7 mouse cellular contexts compared by ENCODE assay signal in the genomic region with DNA sequence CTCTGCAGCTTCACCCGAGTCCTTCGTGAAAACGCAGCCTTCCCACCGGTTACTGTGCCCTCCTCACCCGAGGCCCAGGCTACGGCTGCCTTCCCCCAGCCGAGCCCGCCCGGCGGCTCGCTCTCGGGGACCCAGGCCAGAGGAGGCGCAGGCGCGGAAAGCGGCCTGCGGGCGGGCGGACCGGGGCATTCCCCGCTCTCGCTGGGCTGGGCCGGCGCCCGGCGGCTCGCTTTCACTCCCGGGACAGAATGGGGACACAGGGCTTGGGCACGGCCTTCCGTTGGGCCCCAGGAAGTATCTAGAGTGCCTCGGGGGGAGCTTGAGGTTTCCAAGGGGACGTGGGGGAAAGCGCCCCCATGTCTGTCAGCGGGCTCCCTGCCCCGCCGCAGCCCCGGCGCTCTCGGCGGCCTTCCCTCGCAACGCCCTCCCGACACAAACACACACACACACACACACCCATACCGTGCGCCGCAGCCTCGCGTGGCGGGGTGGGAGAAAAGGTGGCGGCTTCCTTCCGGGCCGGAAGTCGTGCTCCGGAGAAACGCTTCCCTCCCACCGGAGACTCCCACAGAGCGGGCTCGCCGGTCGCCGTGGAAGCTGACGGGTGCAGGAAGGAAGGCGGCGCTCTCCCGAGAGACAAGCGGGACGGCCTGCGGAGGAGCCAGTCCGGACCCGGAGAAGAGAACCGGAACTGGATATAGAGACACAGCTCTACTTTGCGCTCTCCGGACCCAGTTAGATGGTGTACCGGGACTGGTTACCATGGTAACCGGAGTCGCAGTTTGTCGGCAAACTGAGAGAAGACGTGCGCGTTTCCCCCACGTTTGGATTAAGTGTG. TPM values are rescaled to one million over a fixed set of nuclear protein-coding genes. Genes with fewer than 3 reads are reported as not detected.
DNase-seq lines count a peak whose midpoint lies in the region; ATAC-seq and TF ChIP-seq lines count a peak whose summit lies in the region.

A gene (plus strand): TSS at position 556 of the 838 bp plus-strand sequence.
A gene (minus strand): TSS at position 699 of the 838 bp plus-strand sequence.

- WGBS in intestine, embryonic 16.5 days = under 1% methylated on average over 80 of the region's 81 CpGs
- under 1% methylated on average over 74 of the region's 81 CpGs for WGBS in midbrain, embryonic 12.5 days
- under 1% methylated on average over 81 of the region's 81 CpGs for WGBS in small intestine, adult 2 months

- H3K4me3 ChIP-seq in intestine, embryonic 16.5 days (ENCODE audit: low read length) = peak within 1 kb of the TSS; percentile 98
- peak within 1 kb of the TSS; percentile 100 for H3K4me3 ChIP-seq in midbrain, embryonic 12.5 days
- peak within 1 kb of the TSS; percentile 83 for H3K4me3 ChIP-seq in small intestine, adult 2 months (ENCODE audit: low read depth, low read length)

- peak; percentile 94 for DNase-seq in adrenal gland, adult 2 months
- DNase-seq in embryo, embryonic 11.5 days (ENCODE audit: low read depth, low spot score) = peak; percentile 84
- DNase-seq in gastrocnemius, postnatal 4 days (ENCODE audit: low spot score in 2 of 2) = peak; percentile 63 to 87
- DNase-seq in left cerebral cortex, postnatal 4 days = peak; percentile 86

- ATAC-seq in intestine, embryonic 16.5 days = peak; percentile 95
- ATAC-seq in midbrain, embryonic 12.5 days (ENCODE audit: low FRiP score, low read depth) = peak; percentile 95

- peak within 1 kb of the TSS; percentile 98 for H3K27ac ChIP-seq in intestine, embryonic 16.5 days (ENCODE audit: low read length)
- peak within 1 kb of the TSS; percentile 86 for H3K27ac ChIP-seq in midbrain, embryonic 12.5 days (replicated peaks)
- peak within 1 kb of the TSS; percentile 90 for H3K27ac ChIP-seq in small intestine, adult 2 months (ENCODE audit: insufficient read depth, low read depth, low read length)

- peaks cover 7% of the 10 kb centered on the region for H3K4me1 ChIP-seq in intestine, embryonic 16.5 days (ENCODE audit: control insufficient read depth, insufficient read depth, low read length)
- peaks cover 15% of the 10 kb centered on the region for H3K4me1 ChIP-seq in midbrain, embryonic 12.5 days
- no peaks in the 10 kb centered on the region for H3K4me1 ChIP-seq in small intestine, adult 2 months (ENCODE audit: control insufficient read depth, insufficient read depth, insufficient read length, low read length)

- TF ChIP-seq CTCF in small intestine, adult 2 months (IDR thresholded peaks at IDR 0.05; ENCODE audit: extremely low read depth, insufficient read length, insufficient replicate concordance, low read depth, low read length) = no peak

- no peaks in the 10 kb centered on the region for H3K27me3 ChIP-seq in intestine, embryonic 16.5 days (replicated peaks; ENCODE audit: control insufficient read depth, insufficient read depth, low read length)
- H3K27me3 ChIP-seq in midbrain, embryonic 12.5 days = no peaks in the 10 kb centered on the region
- no peaks in the 10 kb centered on the region for H3K27me3 ChIP-seq in small intestine, adult 2 months (ENCODE audit: control insufficient read depth, insufficient read depth, low read length)

- peak within 1 kb of the TSS; percentile 65 for H3K4me2 ChIP-seq in intestine, embryonic 16.5 days (ENCODE audit: low read depth, low read length)
- H3K4me2 ChIP-seq in midbrain, embryonic 12.5 days (replicated peaks) = peak within 1 kb of the TSS; percentile 83

- TF ChIP-seq POLR2A in small intestine, adult 2 months (IDR thresholded peaks at IDR 0.05; ENCODE audit: low read depth, low read length) = peak; percentile 27

- H3K9ac ChIP-seq in intestine, embryonic 16.5 days (ENCODE audit: low read depth, low read length) = peak within 1 kb of the TSS; percentile 95
- H3K9ac ChIP-seq in midbrain, embryonic 12.5 days (replicated peaks) = peak within 1 kb of the TSS; percentile 94

- peaks cover 3% of the 10 kb centered on the region; the same call in 1 of the 2 replicates for H3K36me3 ChIP-seq in intestine, embryonic 16.5 days (ENCODE audit: control insufficient read depth, insufficient read depth, low read length)
- H3K36me3 ChIP-seq in midbrain, embryonic 12.5 days = peaks cover 33% of the 10 kb centered on the region
- peaks cover 17% of the 10 kb centered on the region for H3K36me3 ChIP-seq in small intestine, adult 2 months (ENCODE audit: control insufficient read depth, insufficient read depth, low read length)

- intact Hi-C loops in left cerebral cortex, postnatal 4 days (cut with DNase I) = no loop called here

- no peaks in the 10 kb centered on the region for H3K9me3 ChIP-seq in intestine, embryonic 16.5 days (ENCODE audit: control insufficient read depth, low read length)
- H3K9me3 ChIP-seq in midbrain, embryonic 12.5 days = no peaks in the 10 kb centered on the region

RNA-seq across cellular contexts. Expression of the first gene that starts in this region (rescaled TPM):
- total RNA-seq in adrenal gland, adult 2 months (2021) = 1 to 10 TPM; 1.2 to 3.4 TPM
- 0.26 and 0.38 TPM in 2 replicates for polyA plus RNA-seq in adrenal gland, adult 2 months (2012; rRNA removed)
- total RNA-seq in gastrocnemius, postnatal 4 days (2021) = under 1 TPM; 0.66 to 0.73 TPM
- 2.2 and 2.4 TPM in 2 replicates for polyA plus RNA-seq in intestine, embryonic 16.5 days (2015; fragmentation: Nextera tagmentation; extraction: Ambion mirVana)
- total RNA-seq in left cerebral cortex, postnatal 4 days (2021) = 1 to 10 TPM; 2.1 to 2.5 TPM
- polyA plus RNA-seq in midbrain, embryonic 12.5 days (2016; fragmentation: Nextera tagmentation; extraction: Ambion mirVana) = 5.3 and 7.0 TPM in 2 replicates
- polyA plus RNA-seq in small intestine, adult 2 months (2012; rRNA removed) = 0.28 TPM in 2 replicates

RNA-seq across cellular contexts. Expression of the second gene that starts in this region (rescaled TPM):
- total RNA-seq in adrenal gland, adult 2 months (2021) = 10 to 100 TPM; 20.9 to 26.8 TPM
- 6.8 and 7.3 TPM in 2 replicates for polyA plus RNA-seq in adrenal gland, adult 2 months (2012; rRNA removed)
- 10 to 100 TPM; 21.5 to 23.3 TPM for total RNA-seq in gastrocnemius, postnatal 4 days (2021)
- polyA plus RNA-seq in intestine, embryonic 16.5 days (2015; fragmentation: Nextera tagmentation; extraction: Ambion mirVana) = 13.8 and 17.1 TPM in 2 replicates
- total RNA-seq in left cerebral cortex, postnatal 4 days (2021) = 10 to 100 TPM; 30.6 to 31.1 TPM
- polyA plus RNA-seq in midbrain, embryonic 12.5 days (2016; fragmentation: Nextera tagmentation; extraction: Ambion mirVana) = 27.7 and 28.0 TPM in 2 replicates
- 1.2 and 1.6 TPM in 2 replicates for polyA plus RNA-seq in small intestine, adult 2 months (2012; rRNA removed)

Comparison
In these comparisons a context has a peak if more than half of its experiments do, and no peak if none do; other contexts are left out.
1. Peak in every context shown above with its lines: DNase-seq, ATAC-seq, H3K4me3 ChIP-seq and H3K27ac ChIP-seq.